Mouse (Mus musculus) thymus, postnatal 4 days (tissue): ENCODE results near the gene Ptprc.

Experiments
- DNase-seq: peaks from one replicate; pipeline ENCODE4 v3.0.0; 2021

Gene Ptprc

DNA sequence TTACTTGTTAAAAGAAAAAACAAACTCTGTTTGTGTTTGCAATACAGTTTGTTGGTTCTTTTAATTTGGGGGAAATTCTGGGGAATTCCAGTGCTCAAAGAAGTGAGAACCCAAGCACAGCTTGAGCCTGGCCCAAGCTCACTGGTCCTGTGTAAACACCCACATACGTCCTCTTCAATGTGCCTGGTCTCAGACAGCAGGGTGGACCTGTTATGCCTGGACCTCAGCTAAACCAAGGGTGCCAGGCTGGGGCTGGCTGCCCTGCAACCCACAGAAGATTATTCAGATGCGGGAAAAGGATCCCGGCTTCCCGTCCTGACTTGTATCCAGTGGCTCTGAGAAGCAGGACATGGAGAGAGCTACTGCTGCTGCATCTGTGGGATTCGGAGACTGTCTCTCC lies 138.0 kb downstream of the Ptprc start:
- no peak for DNase-seq

DNA sequence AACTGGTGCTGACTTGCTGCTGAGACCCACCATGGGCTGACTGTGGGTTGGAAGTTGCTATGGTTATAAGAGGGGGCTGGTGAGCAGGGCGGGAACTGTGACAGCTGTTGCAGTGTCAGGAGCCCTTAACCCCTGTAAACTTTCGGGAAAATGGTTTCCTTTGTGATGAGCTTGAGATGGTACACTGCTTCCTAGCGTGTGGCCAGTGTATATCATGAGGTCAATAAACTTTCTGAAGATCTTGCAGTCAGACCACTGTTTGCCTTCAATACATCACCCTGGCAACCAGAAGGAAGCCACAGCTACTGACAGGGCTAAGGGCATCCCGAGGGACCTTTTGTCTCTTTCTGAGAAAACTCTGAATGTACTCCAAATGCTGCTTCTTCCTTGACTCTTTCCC lies 145.9 kb downstream of the Ptprc start:
- DNase-seq, result no peak

GRCm38 (mm10) chr1:138025298-138025697 lies 150.2 kb downstream of the Ptprc start:
- DNase-seq, result no peak

DNA sequence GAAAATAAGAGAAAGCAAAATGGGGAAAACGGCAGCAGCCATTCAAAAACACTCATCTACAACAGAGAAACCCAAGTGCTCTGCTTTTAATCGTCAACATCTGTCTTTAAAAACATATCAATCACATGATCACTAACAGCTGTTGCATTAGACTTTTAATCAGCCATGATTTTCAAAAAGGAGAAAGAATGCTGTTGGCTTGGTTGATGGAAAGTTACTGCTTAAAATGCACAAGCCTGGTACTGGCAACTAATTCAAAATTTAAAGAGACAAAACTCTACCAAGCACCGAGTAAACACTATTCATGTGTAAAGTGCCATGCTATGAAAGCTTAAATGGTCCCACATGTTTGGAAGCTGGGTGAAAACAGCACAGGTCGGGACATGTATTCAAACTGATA lies 151.9 kb downstream of the Ptprc start:
- no peak for DNase-seq

- DNase-seq, result no peak
These were observed 152.6 kb downstream of the Ptprc start for GRCm38 (mm10) chr1:138022918-138023295.

DNA sequence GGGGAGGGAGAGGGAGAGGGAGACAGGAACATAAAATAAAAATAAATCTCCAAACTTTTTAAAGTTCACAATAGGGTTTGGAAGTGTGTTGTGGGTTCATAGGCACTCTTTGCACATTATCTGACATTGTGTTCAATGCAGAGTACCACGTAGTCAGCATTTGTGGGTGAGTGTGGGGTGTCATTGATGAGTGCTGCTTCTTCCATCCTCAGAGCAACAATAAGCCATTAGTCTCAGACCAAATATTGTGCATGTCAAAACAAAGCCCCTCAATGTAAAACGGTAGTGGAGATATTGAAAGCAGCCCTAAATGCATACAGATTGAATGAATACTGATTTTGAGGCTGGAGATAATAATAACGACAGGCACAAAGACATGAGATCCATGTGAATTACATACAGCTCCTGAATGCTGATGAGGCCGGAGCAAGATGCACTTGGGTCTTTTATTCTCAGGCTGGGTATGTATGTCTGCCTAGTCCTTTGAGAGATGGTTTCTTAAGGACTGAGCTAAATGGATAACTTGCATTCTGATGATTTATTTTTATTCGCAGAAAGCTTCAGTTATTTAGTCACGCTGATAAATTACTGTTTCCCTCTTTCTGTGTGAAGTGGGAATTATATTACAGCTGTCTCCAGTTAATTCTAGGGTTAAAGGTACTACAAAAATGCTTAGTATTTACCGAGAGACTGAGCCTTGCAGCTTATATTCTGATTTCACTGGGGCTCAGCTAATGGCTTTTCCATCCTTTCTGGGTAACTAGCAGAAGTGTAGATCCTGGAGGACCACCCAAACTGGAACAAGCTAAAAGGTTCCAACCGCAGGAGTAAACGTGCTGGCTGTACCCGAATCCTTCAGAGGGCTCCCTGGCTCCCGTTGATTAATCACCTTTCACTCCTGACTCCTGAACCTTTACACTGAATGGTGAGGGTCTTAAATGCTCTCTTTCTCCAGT lies 153.3 kb downstream of the Ptprc start:
- DNase-seq, result no peak
